Mouse (Mus musculus) heart, embryonic 13.5 days (tissue): ENCODE data around the gene Pdk1. TPM values are rescaled to one million over a fixed set of nuclear protein-coding genes. Genes with fewer than 3 reads are reported as not detected.
A peak's percentile ranks its signal among the peaks of the same experiment; 100 is the strongest.
"Not testable (repeated sequence)": the region's sequence is repeated elsewhere in the genome, so short reads cannot be mapped to it uniquely, and the experiment has no call there.

ENCODE experiments used
- ATAC-seq: fragments of 200-750 bp; cut with Nextera tagmentation; 2 replicates; pipeline ENCODE4 v1.8.0; 2017; ENCODE audit warnings: moderate TSS enrichment; ENCODE audit not compliant: insufficient number of reproducible peaks, low FRiP score, low TSS enrichment; ENCODE audit errors: extremely low read depth
- H3K27ac ChIP-seq: fragments of 300-500 bp; sonication (generic); replicated peaks from 2 replicates; pipeline ENCODE4 v1.5.1; 2015; ENCODE audit warnings: moderate library complexity, mild to moderate bottlenecking, inconsistent platforms
- H3K27me3 ChIP-seq: fragments of 300-500 bp; sonication (generic); replicated peaks from 2 replicates; pipeline ENCODE4 v1.6.1; 2015; ENCODE audit warnings: mild to moderate bottlenecking, inconsistent platforms
- H3K36me3 ChIP-seq: fragments of 300-500 bp; sonication (generic); 2 replicates; pipeline ENCODE4 v1.6.1; 2015; ENCODE audit warnings: mild to moderate bottlenecking, inconsistent platforms
- H3K4me1 ChIP-seq: fragments of 300-500 bp; sonication (generic); 2 replicates; pipeline ENCODE4 v1.6.1; 2015; ENCODE audit warnings: inconsistent platforms
- H3K4me2 ChIP-seq: fragments of 300-500 bp; sonication (generic); 2 replicates; pipeline ENCODE4 v1.6.1; 2015; ENCODE audit warnings: inconsistent platforms, mild to moderate bottlenecking, moderate library complexity
- H3K4me3 ChIP-seq: fragments of 300-500 bp; sonication (generic); 2 replicates; pipeline ENCODE4 v1.5.1; 2015; ENCODE audit warnings: moderate library complexity, mild to moderate bottlenecking, inconsistent platforms
- H3K9ac ChIP-seq: fragments of 300-500 bp; sonication (generic); 2 replicates; pipeline ENCODE4 v1.6.1; 2015; ENCODE audit warnings: inconsistent platforms, mild to moderate bottlenecking, moderate library complexity
- H3K9me3 ChIP-seq: fragments of 300-500 bp; sonication (generic); 2 replicates; pipeline ENCODE4 v1.6.1; 2016; ENCODE audit warnings: inconsistent platforms
- WGBS: fragments of 180-500 bp; shearing (Covaris S2); methylation state at CpG from one replicate; pipeline ENCODE4 v1.1.7; 2015; ENCODE audit warnings: mixed read lengths; 5-methylcytosine and 5-hydroxymethylcytosine counted together
- polyA plus RNA-seq: library from polyadenylated mRNA; unstranded; fragments of >200 nt; fragmentation: Nextera tagmentation; extraction: Ambion mirVana; gene quantifications from 2 replicates; pipeline ENCODE4 v1.2.1, GENCODE M21; 2015

The Pdk1 gene
- polyA plus RNA-seq, 1 experiment from 2014 or later, result 84.3 TPM

- H3K9me3 ChIP-seq, H3K27me3 ChIP-seq, H3K4me3 ChIP-seq, H3K4me2 ChIP-seq, ATAC-seq, H3K4me1 ChIP-seq, H3K9ac ChIP-seq, H3K27ac ChIP-seq: not testable (repeated sequence)
- WGBS, result 4% methylated on average over 7 of the region's 8 CpGs
- H3K36me3 ChIP-seq, result peaks cover 71% of the 10 kb centered on the region
Measured at GRCm38 (mm10) chr2:71852161-71852560, 20.9 kb upstream of the Pdk1 start.

GRCm38 (mm10) chr2:71855076-71855475 is 17.9 kb upstream of the Pdk1 start:
- H3K4me2 ChIP-seq, result no peak overlapping the region
- H3K4me1 ChIP-seq, result no peaks in the 10 kb centered on the region
- no peak overlapping the region for H3K9ac ChIP-seq
- no peaks in the 10 kb centered on the region for H3K9me3 ChIP-seq
- no peak overlapping the region for H3K27ac ChIP-seq
- H3K36me3 ChIP-seq, result peaks cover 50% of the 10 kb centered on the region
- H3K27me3 ChIP-seq, result no peaks in the 10 kb centered on the region
- no peak for ATAC-seq
- 72% methylated on average over 5 of the region's 5 CpGs for WGBS
- no peak overlapping the region for H3K4me3 ChIP-seq

- WGBS, result 86% methylated on average over 5 of the region's 5 CpGs
- Histone ChIP-seq H3K27me3 (no peaks in the 10 kb centered on the region), H3K9ac (no peak overlapping the region), H3K4me2 (no peak overlapping the region), H3K36me3 (no peaks in the 10 kb centered on the region), H3K4me3 (no peak overlapping the region), H3K9me3 (no peaks in the 10 kb centered on the region), H3K4me1 (peaks cover 13% of the 10 kb centered on the region), H3K27ac (no peak overlapping the region)
- ATAC-seq, result no peak
Measured at GRCm38 (mm10) chr2:71863531-71864173, 9.4 kb upstream of the Pdk1 start.

GRCm38 (mm10) chr2:71865022-71865421 is 8.0 kb upstream of the Pdk1 start:
- Histone ChIP-seq H3K4me1 (peaks cover 13% of the 10 kb centered on the region), H3K4me3 (no peak overlapping the region), H3K27me3 (no peaks in the 10 kb centered on the region), H3K36me3 (no peaks in the 10 kb centered on the region), H3K27ac (no peak overlapping the region), H3K4me2 (no peak overlapping the region), H3K9ac (no peak overlapping the region), H3K9me3 (no peaks in the 10 kb centered on the region)
- ATAC-seq, result no peak
- WGBS, result 14% methylated on average over 3 of the region's 3 CpGs

- ATAC-seq, result no peak
- no peaks in the 10 kb centered on the region for H3K27me3 ChIP-seq
- H3K9me3 ChIP-seq, result no peaks in the 10 kb centered on the region
- H3K4me1 ChIP-seq, result peaks cover 13% of the 10 kb centered on the region
- no peak overlapping the region for H3K4me2 ChIP-seq
- H3K27ac ChIP-seq, result no peak overlapping the region
- no peak overlapping the region for H3K4me3 ChIP-seq
- 60% methylated on average over 3 of the region's 3 CpGs for WGBS
- no peaks in the 10 kb centered on the region for H3K36me3 ChIP-seq
- no peak overlapping the region for H3K9ac ChIP-seq
Measured at GRCm38 (mm10) chr2:71865935-71866334, 7.1 kb upstream of the Pdk1 start.

- H3K27me3 ChIP-seq, result no peaks in the 10 kb centered on the region
- H3K4me1 ChIP-seq, result peaks cover 13% of the 10 kb centered on the region
- no peak overlapping the region for H3K4me2 ChIP-seq
- H3K9ac ChIP-seq, result no peak overlapping the region
- ATAC-seq, result no peak
- peak overlapping the region; percentile 48 for H3K27ac ChIP-seq
- H3K36me3 ChIP-seq, result no peaks in the 10 kb centered on the region
- 29% methylated on average over 1 of the region's 1 CpGs for WGBS
- H3K4me3 ChIP-seq, result no peak overlapping the region
- H3K9me3 ChIP-seq, result no peaks in the 10 kb centered on the region
Measured at GRCm38 (mm10) chr2:71866565-71866964, 6.5 kb upstream of the Pdk1 start.

- Histone ChIP-seq H3K4me2 (no peak overlapping the region), H3K4me1 (peaks cover 13% of the 10 kb centered on the region), H3K36me3 (no peaks in the 10 kb centered on the region), H3K27ac (no peak overlapping the region; the same call in none of the 2 replicates), H3K9ac (no peak overlapping the region), H3K9me3 (no peaks in the 10 kb centered on the region), H3K4me3 (no peak overlapping the region), H3K27me3 (no peaks in the 10 kb centered on the region)
- ATAC-seq, result no peak
- WGBS, result 74% methylated on average over 3 of the region's 3 CpGs
Measured at GRCm38 (mm10) chr2:71867019-71867418, 6.0 kb upstream of the Pdk1 start.

GRCm38 (mm10) chr2:71867480-71867879 is 5.5 kb upstream of the Pdk1 start:
- H3K27me3 ChIP-seq, result no peaks in the 10 kb centered on the region
- peak overlapping the region; percentile 24; the same call in 1 of the 2 replicates for H3K27ac ChIP-seq
- ATAC-seq, result no peak
- WGBS, result 20% methylated on average over 5 of the region's 5 CpGs
- no peak overlapping the region for H3K4me3 ChIP-seq
- no peaks in the 10 kb centered on the region for H3K9me3 ChIP-seq
- peak overlapping the region; percentile 5; the same call in 1 of the 2 replicates for H3K4me2 ChIP-seq
- peak overlapping the region; percentile 28; the same call in 1 of the 2 replicates for H3K9ac ChIP-seq
- H3K36me3 ChIP-seq, result no peaks in the 10 kb centered on the region
- peaks cover 17% of the 10 kb centered on the region for H3K4me1 ChIP-seq

- no peak overlapping the region for H3K4me3 ChIP-seq
- H3K4me2 ChIP-seq, result no peak overlapping the region
- 80% methylated on average over 1 of the region's 1 CpGs for WGBS
- no peaks in the 10 kb centered on the region for H3K9me3 ChIP-seq
- no peak overlapping the region for H3K9ac ChIP-seq
- H3K27me3 ChIP-seq, result no peaks in the 10 kb centered on the region
- H3K4me1 ChIP-seq, result peaks cover 18% of the 10 kb centered on the region
- H3K36me3 ChIP-seq, result no peaks in the 10 kb centered on the region
- H3K27ac ChIP-seq, result no peak overlapping the region
- no peak for ATAC-seq
Measured at GRCm38 (mm10) chr2:71868256-71868655, 4.8 kb upstream of the Pdk1 start.

GRCm38 (mm10) chr2:71872141-71872540 is 883 bp upstream of the Pdk1 start:
- Histone ChIP-seq H3K27ac (peak overlapping the region; percentile 96), H3K36me3 (peaks cover 7% of the 10 kb centered on the region), H3K4me3 (peak overlapping the region; percentile 88), H3K4me1 (peaks cover 36% of the 10 kb centered on the region), H3K27me3 (no peaks in the 10 kb centered on the region), H3K9ac (peak overlapping the region; percentile 80), H3K9me3 (no peaks in the 10 kb centered on the region), H3K4me2 (peak overlapping the region; percentile 95)
- ATAC-seq, result no peak
- WGBS, result 76% methylated on average over 10 of the region's 10 CpGs

GRCm38 (mm10) chr2:71873474-71874322 is 674 bp downstream of the Pdk1 start:
- peak; percentile 54; the same call in 1 of the 2 replicates for ATAC-seq
- Histone ChIP-seq H3K4me2 (peak overlapping the region; percentile 95), H3K9ac (peak overlapping the region; percentile 96), H3K4me1 (peaks cover 36% of the 10 kb centered on the region), H3K27me3 (no peaks in the 10 kb centered on the region), H3K4me3 (peak overlapping the region; percentile 88), H3K27ac (peak overlapping the region; percentile 96), H3K36me3 (peaks cover 17% of the 10 kb centered on the region), H3K9me3 (no peaks in the 10 kb centered on the region)
- WGBS, result 2% methylated on average over 46 of the region's 51 CpGs
